Mouse (Mus musculus) liver, embryonic 13.5 days (tissue): Measurements from ENCODE around the gene Bub3. TPM values are rescaled to one million over a fixed set of nuclear protein-coding genes. Genes with fewer than 3 reads are reported as not detected.

ENCODE experiments used
- ATAC-seq: fragments of 200-750 bp; cut with Nextera tagmentation; 2 replicates; pipeline ENCODE4 v1.8.0; 2017; ENCODE audit warnings: low read depth, mild to moderate bottlenecking, moderate number of reproducible peaks, moderate library complexity
- DNase-seq: peaks from one replicate; pipeline ENCODE4 v3.0.0; 2022
- H3K27ac ChIP-seq: fragments of 300-500 bp; sonication (generic); 2 replicates; pipeline ENCODE4 v1.5.1; 2015; ENCODE audit warnings: moderate library complexity, mild to moderate bottlenecking, inconsistent platforms
- H3K27me3 ChIP-seq: fragments of 300-500 bp; sonication (generic); 2 replicates; pipeline ENCODE4 v1.6.1; 2015; ENCODE audit warnings: mild to moderate bottlenecking, inconsistent platforms
- H3K36me3 ChIP-seq: fragments of 300-500 bp; sonication (generic); 2 replicates; pipeline ENCODE4 v1.6.1; 2015; ENCODE audit warnings: mild to moderate bottlenecking, inconsistent platforms
- H3K4me1 ChIP-seq: fragments of 300-500 bp; sonication (generic); replicated peaks from 2 replicates; pipeline ENCODE4 v1.6.1; 2015; ENCODE audit warnings: inconsistent platforms
- H3K4me2 ChIP-seq: fragments of 300-500 bp; sonication (generic); 2 replicates; pipeline ENCODE4 v1.6.1; 2015; ENCODE audit warnings: inconsistent platforms, mild to moderate bottlenecking, moderate library complexity
- H3K4me3 ChIP-seq: fragments of 300-500 bp; sonication (generic); replicated peaks from 2 replicates; pipeline ENCODE4 v1.5.1; 2015; ENCODE audit warnings: mild to moderate bottlenecking, inconsistent platforms
- H3K9ac ChIP-seq: fragments of 300-500 bp; sonication (generic); 2 replicates; pipeline ENCODE4 v1.6.1; 2015; ENCODE audit warnings: mild to moderate bottlenecking, inconsistent platforms
- H3K9me3 ChIP-seq: fragments of 300-500 bp; sonication (generic); replicated peaks from 2 replicates; pipeline ENCODE4 v1.6.1; 2016; ENCODE audit warnings: inconsistent platforms
- WGBS: fragments of 180-500 bp; shearing (Covaris S2); methylation state at CpG from one replicate; pipeline ENCODE4 v1.1.7; 2015; ENCODE audit not compliant: insufficient replicate concordance; 5-methylcytosine and 5-hydroxymethylcytosine counted together
- polyA plus RNA-seq: library from polyadenylated mRNA; unstranded; fragments of >200 nt; fragmentation: Nextera tagmentation; extraction: Ambion mirVana; gene quantifications from 2 replicates; pipeline ENCODE4 v1.2.1, GENCODE M21; 2015

Gene Bub3
- polyA plus RNA-seq, 1 experiment from 2014 or later: 134 TPM

DNA sequence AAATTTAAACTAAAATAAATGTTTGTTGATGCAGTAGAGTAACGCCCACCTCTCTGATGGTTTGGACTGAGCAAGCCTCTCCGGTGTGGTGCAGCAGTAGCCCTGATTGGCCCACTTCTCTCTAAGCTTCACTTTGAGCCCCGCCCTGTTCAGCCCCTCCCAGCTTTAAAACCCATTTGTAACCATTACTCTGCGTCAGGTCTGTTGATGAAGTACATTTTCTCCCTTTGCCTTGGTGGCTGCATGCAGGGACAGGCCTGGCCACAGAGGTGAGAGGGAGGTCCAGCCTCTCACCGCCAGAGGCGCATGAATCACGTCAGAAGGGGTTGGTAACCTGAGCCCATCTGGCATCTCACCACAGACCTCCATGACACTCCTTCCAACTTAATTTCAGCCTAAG lies 49.7 kb downstream of the Bub3 start:
- no peak overlapping the region for H3K9ac ChIP-seq
- H3K36me3 ChIP-seq: no peaks in the 10 kb centered on the region
- H3K27ac ChIP-seq: no peak overlapping the region
- H3K27me3 ChIP-seq: no peaks in the 10 kb centered on the region
- H3K4me3 ChIP-seq: no peak overlapping the region
- no peaks in the 10 kb centered on the region for H3K4me1 ChIP-seq
- no peak for ATAC-seq
- no peak for DNase-seq
- WGBS: 41% methylated on average over 7 of the region's 7 CpGs
- H3K9me3 ChIP-seq: no peaks in the 10 kb centered on the region
- no peak overlapping the region for H3K4me2 ChIP-seq

Other genes with a start within 250 kb of the Bub3 start
- gene Cuzd1, start 237.9 kb upstream of the Bub3 start, polyA plus RNA-seq: not detected in 2 replicates
- gene Fam24b, start 230.7 kb upstream of the Bub3 start, polyA plus RNA-seq: not detected in 2 replicates
- gene Fam24a, start 226.4 kb upstream of the Bub3 start, polyA plus RNA-seq: not detected in 2 replicates
- 11.1 and 12.4 TPM in 2 replicates for gene 2310057M21Rik, start 197.5 kb upstream of the Bub3 start, polyA plus RNA-seq
- 31.2 and 34.3 TPM in 2 replicates for gene Pstk, start 189.1 kb upstream of the Bub3 start, polyA plus RNA-seq
- gene Ikzf5, start 149.7 kb upstream of the Bub3 start, polyA plus RNA-seq: 11.0 and 16.6 TPM in 2 replicates
- 26.4 and 39.0 TPM in 2 replicates for gene Acadsb, start 149.6 kb upstream of the Bub3 start, polyA plus RNA-seq
- gene Hmx3, start 17.4 kb upstream of the Bub3 start, polyA plus RNA-seq: not detected in 2 replicates
- 0.07 TPM in 1 of 2 replicates, not detected in the other for gene Hmx2, start 11.4 kb upstream of the Bub3 start, polyA plus RNA-seq